Mouse (Mus musculus) hindbrain, embryonic 11.5 days (tissue): Measurements from ENCODE around the gene Dstn. TPM values are rescaled to one million over a fixed set of nuclear protein-coding genes. Genes with fewer than 3 reads are reported as not detected.

ENCODE experiments used
- ATAC-seq: fragments of 200-750 bp; cut with Nextera tagmentation; 2 replicates; pipeline ENCODE4 v1.8.0; 2017; ENCODE audit warnings: mild to moderate bottlenecking, moderate TSS enrichment, moderate library complexity; ENCODE audit not compliant: low FRiP score
- DNase-seq: peaks from one replicate; pipeline ENCODE4 v3.0.0-alpha.2; 2015; ENCODE audit warnings: low spot score
- H3K27ac ChIP-seq: fragments of 300-500 bp; sonication (generic); 2 replicates; pipeline ENCODE4 v1.5.1; 2014; ENCODE audit warnings: mild to moderate bottlenecking, low read depth, low read length
- H3K27me3 ChIP-seq: fragments of 300-500 bp; sonication (generic); 2 replicates; pipeline ENCODE4 v1.6.1; 2014; ENCODE audit warnings: mild to moderate bottlenecking, low read length, moderate library complexity, mixed read lengths; ENCODE audit not compliant: control insufficient read depth, insufficient read depth
- H3K36me3 ChIP-seq: fragments of 300-500 bp; sonication (generic); 2 replicates; pipeline ENCODE4 v1.6.1; 2014; ENCODE audit warnings: mild to moderate bottlenecking, low read length, moderate library complexity, mixed read lengths; ENCODE audit not compliant: control insufficient read depth, insufficient read depth
- H3K4me1 ChIP-seq: fragments of 300-500 bp; sonication (generic); replicated peaks from 2 replicates; pipeline ENCODE4 v1.6.1; 2014; ENCODE audit warnings: low read length, mixed read lengths; ENCODE audit not compliant: control insufficient read depth, insufficient read depth
- H3K4me2 ChIP-seq: fragments of 300-500 bp; sonication (generic); replicated peaks from 2 replicates; pipeline ENCODE4 v1.6.1; 2014; ENCODE audit warnings: mild to moderate bottlenecking, low read depth, low read length
- H3K4me3 ChIP-seq: fragments of 300-500 bp; sonication (generic); 2 replicates; pipeline ENCODE4 v1.5.1; 2014; ENCODE audit warnings: low read depth, low read length
- H3K9ac ChIP-seq: fragments of 300-500 bp; sonication (generic); 2 replicates; pipeline ENCODE4 v1.6.1; 2014; ENCODE audit warnings: low read depth, low read length
- H3K9me3 ChIP-seq: fragments of 300-500 bp; sonication (generic); 2 replicates; pipeline ENCODE4 v1.6.1; 2016; ENCODE audit warnings: low read length; ENCODE audit not compliant: control insufficient read depth
- WGBS: fragments of 180-500 bp; shearing (Covaris S2); extraction: QIAGEN DNeasy Blood & Tissue Kit; methylation state at CpG from one replicate; pipeline ENCODE4 v1.1.7; 2014; 5-methylcytosine and 5-hydroxymethylcytosine counted together
- polyA plus RNA-seq: library from polyadenylated mRNA; unstranded; fragments of >200 nt; fragmentation: Nextera tagmentation; extraction: Ambion mirVana; gene quantifications from 2 replicates; pipeline ENCODE4 v1.2.1, GENCODE M21; 2014

Dstn gene
- polyA plus RNA-seq, 1 experiment from 2014 or later, result 440 TPM

DNA sequence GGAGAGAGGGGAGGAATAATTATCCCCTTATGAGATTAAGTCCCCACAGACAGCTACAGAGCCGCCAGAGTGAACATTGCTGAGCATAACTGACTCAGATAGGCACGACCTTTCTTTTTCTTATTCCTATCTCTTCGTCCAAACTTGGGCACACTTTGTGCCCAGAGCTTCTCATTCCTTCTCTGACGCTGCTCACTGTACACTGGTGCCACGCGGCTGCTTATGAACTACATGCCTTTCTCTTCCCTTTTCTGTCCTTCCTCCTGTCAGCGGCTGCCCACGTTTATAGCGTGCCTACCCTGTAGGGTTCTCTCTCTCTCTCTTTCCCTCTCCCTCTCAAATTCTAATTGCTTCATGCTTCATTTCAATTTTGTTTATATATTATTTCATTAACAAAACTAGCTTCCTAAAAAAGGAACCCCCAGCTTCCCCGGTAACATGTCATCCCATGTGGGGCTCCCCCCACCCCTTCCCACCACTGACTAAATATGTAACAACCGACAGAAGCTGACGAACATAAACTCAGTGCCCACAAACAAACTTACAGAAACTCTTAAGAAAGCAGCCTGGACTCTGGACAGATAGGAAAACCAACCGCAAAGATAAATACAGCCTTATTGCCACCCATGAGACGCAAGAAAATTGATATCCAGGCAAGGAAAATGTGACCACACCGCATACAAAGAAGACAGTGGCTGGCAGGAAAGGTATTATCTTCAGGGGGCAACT lies 25.8 kb upstream of the Dstn start:
- H3K4me3 ChIP-seq, result no peak overlapping the region
- no peaks in the 10 kb centered on the region for H3K36me3 ChIP-seq
- H3K27ac ChIP-seq, result no peak overlapping the region
- H3K4me2 ChIP-seq, result no peak overlapping the region
- H3K4me1 ChIP-seq, result no peaks in the 10 kb centered on the region
- WGBS, result 88% methylated on average over 15 of the region's 15 CpGs
- DNase-seq, result no peak
- no peak overlapping the region for H3K9ac ChIP-seq
- H3K9me3 ChIP-seq, result no peaks in the 10 kb centered on the region
- H3K27me3 ChIP-seq, result no peaks in the 10 kb centered on the region
- ATAC-seq, result no peak

DNA sequence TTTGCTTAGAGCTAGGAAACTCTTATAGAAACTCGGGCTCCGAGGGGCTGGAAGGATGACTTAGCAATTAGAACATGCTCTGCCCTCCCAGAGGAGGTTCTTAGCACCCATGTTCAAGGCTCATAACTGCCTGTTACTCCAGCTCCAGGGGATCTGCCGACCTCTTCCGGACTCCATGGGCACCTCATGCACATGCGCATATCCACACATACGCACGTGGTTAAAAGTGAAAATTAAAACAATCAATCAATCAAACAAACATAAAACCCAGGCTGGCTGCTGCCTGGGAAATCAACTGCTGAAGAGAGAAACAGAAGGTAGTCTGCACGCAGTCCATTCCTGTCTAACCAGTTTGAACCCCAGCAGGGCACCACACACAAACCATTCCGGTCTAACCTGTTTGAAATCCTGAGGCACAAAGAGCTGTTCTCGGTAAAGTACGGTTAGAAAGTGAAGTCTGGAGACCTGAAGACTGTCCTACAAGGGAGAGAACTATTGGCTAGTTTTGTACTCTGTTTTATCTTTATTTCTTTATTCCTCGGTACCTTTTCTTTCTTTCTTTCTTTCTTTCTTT lies 25.2 kb upstream of the Dstn start:
- WGBS, result 61% methylated on average over 12 of the region's 12 CpGs
- ATAC-seq, result no peak
- H3K4me1 ChIP-seq, result no peaks in the 10 kb centered on the region

DNA sequence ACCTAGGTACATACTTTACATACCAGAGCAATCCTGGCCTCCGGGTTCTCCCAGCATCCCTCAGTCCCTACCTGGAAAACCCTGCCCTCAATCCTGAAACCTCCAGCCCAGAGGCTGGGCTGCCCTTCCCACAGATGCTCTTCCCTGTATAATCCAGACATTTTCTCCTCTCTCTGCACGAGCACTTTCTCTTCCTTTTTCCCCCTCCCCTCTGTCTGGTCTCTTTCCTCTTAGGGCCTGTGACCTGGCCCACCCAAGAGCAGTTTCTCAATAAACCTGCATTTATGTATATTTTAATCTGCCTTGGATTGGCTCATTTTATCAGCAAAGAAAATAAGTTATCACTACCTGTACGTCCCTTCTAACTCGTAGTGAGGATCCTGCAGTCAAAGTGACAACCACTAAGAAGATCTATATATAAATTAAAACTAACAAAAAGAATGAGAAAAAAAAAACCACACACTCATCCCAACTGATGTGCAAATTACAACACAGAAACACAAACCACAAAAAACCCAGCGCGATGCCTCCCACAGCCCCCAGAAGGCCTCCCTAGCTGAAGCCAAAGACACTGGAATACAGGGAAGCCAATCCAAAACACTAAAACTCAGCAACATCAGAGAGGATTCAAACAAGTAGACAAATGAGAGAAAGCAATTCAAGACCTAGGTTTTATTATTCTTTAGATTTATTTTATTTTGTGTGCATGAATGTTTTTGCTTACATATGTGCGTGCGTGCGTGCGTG lies 23.6 kb upstream of the Dstn start:
- Histone ChIP-seq H3K27ac (no peak overlapping the region), H3K4me3 (no peak overlapping the region), H3K9me3 (no peaks in the 10 kb centered on the region), H3K4me2 (no peak overlapping the region), H3K4me1 (no peaks in the 10 kb centered on the region), H3K9ac (no peak overlapping the region), H3K27me3 (no peaks in the 10 kb centered on the region), H3K36me3 (no peaks in the 10 kb centered on the region)
- WGBS, result 88% methylated on average over 10 of the region's 10 CpGs
- DNase-seq, result no peak
- no peak for ATAC-seq

More for the DNA sequence above, 25.2 kb upstream of the Dstn start:
- DNase-seq, result no peak
- H3K4me2 ChIP-seq, result no peak overlapping the region
- no peak overlapping the region for H3K27ac ChIP-seq
- no peaks in the 10 kb centered on the region for H3K9me3 ChIP-seq
- no peaks in the 10 kb centered on the region for H3K36me3 ChIP-seq
- no peak overlapping the region for H3K9ac ChIP-seq
- no peak overlapping the region for H3K4me3 ChIP-seq
- H3K27me3 ChIP-seq, result no peaks in the 10 kb centered on the region

DNA sequence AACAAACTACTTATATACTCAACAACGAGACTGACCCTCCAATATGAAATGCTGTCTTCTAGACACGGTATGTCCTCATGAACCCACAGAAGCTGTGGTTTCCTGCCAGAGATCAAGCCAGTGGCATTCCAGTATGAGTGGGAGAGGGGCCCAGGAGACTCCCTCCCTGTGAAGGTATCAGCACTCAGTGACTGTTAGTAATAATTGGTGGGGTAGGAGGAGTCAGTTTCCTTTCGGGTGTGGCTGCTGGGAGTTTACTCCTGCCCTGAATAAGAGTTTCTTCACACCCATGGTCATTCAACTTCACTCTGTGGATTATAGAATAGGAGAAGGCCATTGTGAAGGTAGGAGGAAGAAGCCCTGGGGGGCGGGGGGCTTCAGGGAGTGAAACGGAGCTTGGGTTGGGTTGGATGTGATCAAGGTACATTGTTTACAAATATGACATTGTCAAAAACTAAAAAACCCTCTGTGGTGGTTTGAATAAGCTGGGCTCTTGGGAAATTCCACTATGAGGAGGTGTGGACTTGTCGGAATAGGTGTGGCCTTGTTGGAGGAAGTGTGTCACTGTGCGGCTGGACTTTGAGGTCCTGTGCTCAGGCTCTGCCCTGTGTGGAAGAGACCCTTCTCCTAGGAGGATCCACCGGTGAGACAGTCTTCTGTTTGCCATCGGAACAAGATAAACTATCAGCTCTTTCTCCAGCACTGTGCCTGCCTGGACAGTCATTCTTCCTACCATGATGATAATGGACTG lies 15.5 kb upstream of the Dstn start:
- H3K9me3 ChIP-seq, result no peaks in the 10 kb centered on the region
- no peak for DNase-seq
- no peaks in the 10 kb centered on the region for H3K36me3 ChIP-seq
- no peaks in the 10 kb centered on the region for H3K27me3 ChIP-seq
- WGBS, result 96% methylated on average over 9 of the region's 9 CpGs
- no peak overlapping the region for H3K4me3 ChIP-seq
- no peak for ATAC-seq
- no peak overlapping the region for H3K27ac ChIP-seq
- no peaks in the 10 kb centered on the region for H3K4me1 ChIP-seq
- H3K9ac ChIP-seq, result no peak overlapping the region
- H3K4me2 ChIP-seq, result no peak overlapping the region

- DNase-seq, result no peak
Measured at GRCm38 (mm10) chr2:143900821-143901351, 14.2 kb upstream of the Dstn start.

GRCm38 (mm10) chr2:143903376-143904045 lies 11.6 kb upstream of the Dstn start:
- no peaks in the 10 kb centered on the region for H3K36me3 ChIP-seq
- H3K4me3 ChIP-seq, result no peak overlapping the region
- no peak for ATAC-seq
- H3K9me3 ChIP-seq, result no peaks in the 10 kb centered on the region
- no peak for DNase-seq
- no peak overlapping the region for H3K9ac ChIP-seq
- H3K27ac ChIP-seq, result no peak overlapping the region
- H3K27me3 ChIP-seq, result no peaks in the 10 kb centered on the region
- H3K4me2 ChIP-seq, result no peak overlapping the region
- no peaks in the 10 kb centered on the region for H3K4me1 ChIP-seq
- 82% methylated on average over 9 of the region's 9 CpGs for WGBS

More at GRCm38 (mm10) chr2:143900821-143901351, 14.2 kb upstream of the Dstn start:
- H3K27me3 ChIP-seq, result no peaks in the 10 kb centered on the region
- H3K4me3 ChIP-seq, result no peak overlapping the region
- no peak for ATAC-seq
- H3K36me3 ChIP-seq, result no peaks in the 10 kb centered on the region
- no peaks in the 10 kb centered on the region for H3K9me3 ChIP-seq
- H3K4me1 ChIP-seq, result no peaks in the 10 kb centered on the region
- 84% methylated on average over 5 of the region's 5 CpGs for WGBS
- H3K4me2 ChIP-seq, result no peak overlapping the region
- no peak overlapping the region for H3K9ac ChIP-seq
- no peak overlapping the region for H3K27ac ChIP-seq

DNA sequence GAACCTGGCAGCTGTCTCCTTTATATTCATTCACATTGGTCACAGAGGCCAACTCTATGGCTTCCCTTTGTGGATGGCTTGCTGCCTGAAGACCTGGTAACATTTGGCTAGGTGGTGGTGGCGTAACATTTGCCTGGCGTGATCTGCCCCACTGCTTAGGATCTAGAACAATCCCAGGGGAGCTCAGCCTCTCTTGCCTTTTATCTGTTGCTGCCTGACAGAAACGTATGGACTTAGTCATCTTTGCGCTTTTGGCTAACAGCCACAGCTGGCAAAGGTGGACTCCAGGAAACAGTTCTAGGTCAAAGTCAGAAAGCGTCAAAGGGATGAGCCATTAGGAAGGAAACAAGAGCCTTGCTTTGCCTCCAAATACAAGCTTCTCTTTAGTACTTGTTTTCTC lies 10.2 kb upstream of the Dstn start:
- H3K27me3 ChIP-seq, result no peaks in the 10 kb centered on the region
- H3K9ac ChIP-seq, result no peak overlapping the region
- no peak for DNase-seq
- no peaks in the 10 kb centered on the region for H3K36me3 ChIP-seq
- no peak overlapping the region for H3K27ac ChIP-seq
- no peak overlapping the region for H3K4me3 ChIP-seq
- H3K4me2 ChIP-seq, result no peak overlapping the region
- no peaks in the 10 kb centered on the region for H3K9me3 ChIP-seq
- no peaks in the 10 kb centered on the region for H3K4me1 ChIP-seq
- WGBS, result 87% methylated on average over 5 of the region's 5 CpGs
- no peak for ATAC-seq

DNA sequence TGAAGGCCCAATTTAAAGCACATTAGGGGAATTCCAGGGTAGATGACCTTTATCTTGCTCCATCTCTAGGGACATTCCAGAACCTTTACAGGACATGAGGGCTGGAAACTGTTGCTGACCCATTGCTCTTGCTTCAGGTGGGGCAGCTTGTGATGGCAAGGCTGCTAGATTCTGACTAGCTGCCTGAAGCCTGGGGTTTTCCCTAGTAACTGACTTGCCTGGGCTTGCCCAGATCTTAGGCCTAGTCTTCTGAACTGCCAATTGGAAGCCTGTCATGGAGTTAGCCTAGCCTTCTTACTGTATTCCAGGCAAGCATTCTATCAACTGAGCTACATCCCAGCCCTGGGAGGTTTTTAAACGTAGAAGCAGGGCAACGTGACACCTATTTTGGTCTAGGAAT lies 5.9 kb upstream of the Dstn start:
- no peaks in the 10 kb centered on the region for H3K36me3 ChIP-seq
- H3K27ac ChIP-seq, result no peak overlapping the region
- H3K9ac ChIP-seq, result no peak overlapping the region
- 88% methylated on average over 2 of the region's 2 CpGs for WGBS
- H3K27me3 ChIP-seq, result no peaks in the 10 kb centered on the region
- no peak for DNase-seq
- no peak overlapping the region for H3K4me2 ChIP-seq
- no peak for ATAC-seq
- H3K9me3 ChIP-seq, result no peaks in the 10 kb centered on the region
- no peak overlapping the region for H3K4me3 ChIP-seq
- no peaks in the 10 kb centered on the region for H3K4me1 ChIP-seq
